Mouse (Mus musculus) heart, embryonic 13.5 days (tissue): ENCODE results near the gene Gm11172. TPM values are rescaled to one million over a fixed set of nuclear protein-coding genes. Genes with fewer than 3 reads are reported as not detected.

Source experiments
- ATAC-seq: fragments of 200-750 bp; cut with Nextera tagmentation; 2 replicates; pipeline ENCODE4 v1.8.0; 2017; ENCODE audit warnings: moderate TSS enrichment; ENCODE audit not compliant: insufficient number of reproducible peaks, low FRiP score, low TSS enrichment; ENCODE audit errors: extremely low read depth
- H3K27ac ChIP-seq: fragments of 300-500 bp; sonication (generic); replicated peaks from 2 replicates; pipeline ENCODE4 v1.5.1; 2015; ENCODE audit warnings: moderate library complexity, mild to moderate bottlenecking, inconsistent platforms
- H3K27me3 ChIP-seq: fragments of 300-500 bp; sonication (generic); replicated peaks from 2 replicates; pipeline ENCODE4 v1.6.1; 2015; ENCODE audit warnings: mild to moderate bottlenecking, inconsistent platforms
- H3K36me3 ChIP-seq: fragments of 300-500 bp; sonication (generic); 2 replicates; pipeline ENCODE4 v1.6.1; 2015; ENCODE audit warnings: mild to moderate bottlenecking, inconsistent platforms
- H3K4me1 ChIP-seq: fragments of 300-500 bp; sonication (generic); 2 replicates; pipeline ENCODE4 v1.6.1; 2015; ENCODE audit warnings: inconsistent platforms
- H3K4me2 ChIP-seq: fragments of 300-500 bp; sonication (generic); 2 replicates; pipeline ENCODE4 v1.6.1; 2015; ENCODE audit warnings: inconsistent platforms, mild to moderate bottlenecking, moderate library complexity
- H3K4me3 ChIP-seq: fragments of 300-500 bp; sonication (generic); 2 replicates; pipeline ENCODE4 v1.5.1; 2015; ENCODE audit warnings: moderate library complexity, mild to moderate bottlenecking, inconsistent platforms
- H3K9ac ChIP-seq: fragments of 300-500 bp; sonication (generic); 2 replicates; pipeline ENCODE4 v1.6.1; 2015; ENCODE audit warnings: inconsistent platforms, mild to moderate bottlenecking, moderate library complexity
- H3K9me3 ChIP-seq: fragments of 300-500 bp; sonication (generic); 2 replicates; pipeline ENCODE4 v1.6.1; 2016; ENCODE audit warnings: inconsistent platforms
- WGBS: fragments of 180-500 bp; shearing (Covaris S2); methylation state at CpG from one replicate; pipeline ENCODE4 v1.1.7; 2015; ENCODE audit warnings: mixed read lengths; 5-methylcytosine and 5-hydroxymethylcytosine counted together
- polyA plus RNA-seq: library from polyadenylated mRNA; unstranded; fragments of >200 nt; fragmentation: Nextera tagmentation; extraction: Ambion mirVana; gene quantifications from 2 replicates; pipeline ENCODE4 v1.2.1, GENCODE M21; 2015

Gm11172 gene
- polyA plus RNA-seq, result not detected in 2 replicates

GRCm38 (mm10) chr16:10812865-10813371 lies at the start of gene Gm11172:
Gene Gm11172, plus strand, starts transcription at chr16:10812915.
- H3K9me3 ChIP-seq, result no peaks in the 10 kb centered on the region
- H3K4me1 ChIP-seq, result peaks cover 30% of the 10 kb centered on the region
- H3K4me2 ChIP-seq, result no peak within 1 kb of the TSS
- peaks cover 5% of the 10 kb centered on the region; the same call in 1 of the 2 replicates for H3K27me3 ChIP-seq
- no peaks in the 10 kb centered on the region for H3K36me3 ChIP-seq
- 67% methylated on average over 2 of the region's 2 CpGs for WGBS
- no peak within 1 kb of the TSS for H3K9ac ChIP-seq
- no peak within 1 kb of the TSS for H3K27ac ChIP-seq
- ATAC-seq, result no peak
- H3K4me3 ChIP-seq, result no peak within 1 kb of the TSS

GRCm38 (mm10) chr16:10763540-10764264 lies 49.0 kb upstream of the Gm11172 start:
- H3K27me3 ChIP-seq, result peaks cover 11% of the 10 kb centered on the region
- 49% methylated on average over 6 of the region's 6 CpGs for WGBS
- H3K9me3 ChIP-seq, result no peaks in the 10 kb centered on the region
- no peak overlapping the region for H3K4me2 ChIP-seq
- H3K36me3 ChIP-seq, result no peaks in the 10 kb centered on the region
- H3K27ac ChIP-seq, result no peak overlapping the region
- no peak overlapping the region for H3K4me3 ChIP-seq
- no peak overlapping the region for H3K9ac ChIP-seq
- ATAC-seq, result no peak
- H3K4me1 ChIP-seq, result peaks cover 6% of the 10 kb centered on the region

- ATAC-seq, result no peak
- Histone ChIP-seq H3K4me3 (no peak overlapping the region), H3K4me1 (peaks cover 8% of the 10 kb centered on the region), H3K4me2 (no peak overlapping the region), H3K27ac (no peak overlapping the region), H3K9me3 (no peaks in the 10 kb centered on the region), H3K9ac (no peak overlapping the region), H3K27me3 (peaks cover 5% of the 10 kb centered on the region), H3K36me3 (no peaks in the 10 kb centered on the region)
- WGBS, result 57% methylated on average over 2 of the region's 2 CpGs
Observed at GRCm38 (mm10) chr16:10764323-10764722, 48.4 kb upstream of the Gm11172 start.

- H3K4me1 ChIP-seq, result peaks cover 21% of the 10 kb centered on the region
- H3K4me2 ChIP-seq, result no peak overlapping the region
- peaks cover 5% of the 10 kb centered on the region for H3K27me3 ChIP-seq
- no peak overlapping the region for H3K9ac ChIP-seq
- no peaks in the 10 kb centered on the region for H3K36me3 ChIP-seq
- ATAC-seq, result no peak
- H3K9me3 ChIP-seq, result no peaks in the 10 kb centered on the region
- H3K27ac ChIP-seq, result no peak overlapping the region
- no peak overlapping the region for H3K4me3 ChIP-seq
- WGBS, result 38% methylated on average over 4 of the region's 4 CpGs
Observed at GRCm38 (mm10) chr16:10767158-10767557, 45.6 kb upstream of the Gm11172 start.

GRCm38 (mm10) chr16:10768821-10769220 lies 43.9 kb upstream of the Gm11172 start:
- Histone ChIP-seq H3K4me1 (peaks cover 21% of the 10 kb centered on the region), H3K27ac (no peak overlapping the region), H3K9ac (no peak overlapping the region), H3K9me3 (no peaks in the 10 kb centered on the region), H3K36me3 (no peaks in the 10 kb centered on the region), H3K4me2 (no peak overlapping the region), H3K27me3 (peaks cover 3% of the 10 kb centered on the region), H3K4me3 (no peak overlapping the region)
- no peak for ATAC-seq
- WGBS, result 56% methylated on average over 9 of the region's 9 CpGs

GRCm38 (mm10) chr16:10769661-10770060 lies 43.1 kb upstream of the Gm11172 start:
- no peak for ATAC-seq
- Histone ChIP-seq H3K27me3 (no peaks in the 10 kb centered on the region; the same call in none of the 2 replicates), H3K27ac (no peak overlapping the region), H3K4me3 (no peak overlapping the region), H3K4me1 (peaks cover 21% of the 10 kb centered on the region), H3K36me3 (no peaks in the 10 kb centered on the region), H3K9me3 (no peaks in the 10 kb centered on the region), H3K4me2 (no peak overlapping the region), H3K9ac (no peak overlapping the region)
- WGBS, result 37% methylated on average over 2 of the region's 2 CpGs

GRCm38 (mm10) chr16:10770531-10771325 lies 42.0 kb upstream of the Gm11172 start:
- 31% methylated on average over 4 of the region's 4 CpGs for WGBS
- Histone ChIP-seq H3K27me3 (no peaks in the 10 kb centered on the region; the same call in none of the 2 replicates), H3K9ac (no peak overlapping the region; the same call in 1 of the 2 replicates), H3K36me3 (no peaks in the 10 kb centered on the region), H3K4me1 (peaks cover 23% of the 10 kb centered on the region), H3K4me3 (no peak overlapping the region), H3K4me2 (no peak overlapping the region), H3K27ac (0 out of 2 replicates have a peak overlapping the region, but pooled peaks have one; percentile 7), H3K9me3 (no peaks in the 10 kb centered on the region)
- no peak for ATAC-seq

GRCm38 (mm10) chr16:10771769-10772510 lies 40.8 kb upstream of the Gm11172 start:
- ATAC-seq, result no peak
- H3K9ac ChIP-seq, result no peak overlapping the region

GRCm38 (mm10) chr16:10773543-10773942 lies 39.2 kb upstream of the Gm11172 start:
- Histone ChIP-seq H3K4me1 (peaks cover 48% of the 10 kb centered on the region), H3K9me3 (no peaks in the 10 kb centered on the region), H3K4me3 (no peak overlapping the region), H3K27me3 (no peaks in the 10 kb centered on the region; the same call in 1 of the 2 replicates), H3K4me2 (no peak overlapping the region), H3K9ac (no peak overlapping the region), H3K36me3 (no peaks in the 10 kb centered on the region), H3K27ac (no peak overlapping the region)
- ATAC-seq, result no peak
- WGBS, result 82% methylated on average over 8 of the region's 8 CpGs

More at GRCm38 (mm10) chr16:10771769-10772510, 40.8 kb upstream of the Gm11172 start:
- H3K4me3 ChIP-seq, result no peak overlapping the region
- no peak overlapping the region for H3K4me2 ChIP-seq
- no peaks in the 10 kb centered on the region for H3K36me3 ChIP-seq
- H3K27ac ChIP-seq, result no peak overlapping the region
- 60% methylated on average over 19 of the region's 19 CpGs for WGBS
- H3K4me1 ChIP-seq, result peaks cover 32% of the 10 kb centered on the region
- no peaks in the 10 kb centered on the region; the same call in none of the 2 replicates for H3K27me3 ChIP-seq
- H3K9me3 ChIP-seq, result no peaks in the 10 kb centered on the region

- Histone ChIP-seq H3K27me3 (no peaks in the 10 kb centered on the region), H3K27ac (no peak overlapping the region), H3K4me3 (no peak overlapping the region), H3K36me3 (no peaks in the 10 kb centered on the region), H3K9me3 (no peaks in the 10 kb centered on the region), H3K4me2 (no peak overlapping the region), H3K4me1 (peaks cover 47% of the 10 kb centered on the region), H3K9ac (no peak overlapping the region)
- WGBS, result 36% methylated on average over 4 of the region's 4 CpGs
- ATAC-seq, result no peak
Observed at GRCm38 (mm10) chr16:10774726-10775125, 38.0 kb upstream of the Gm11172 start.

GRCm38 (mm10) chr16:10776322-10776721 lies 36.4 kb upstream of the Gm11172 start:
- H3K4me2 ChIP-seq, result no peak overlapping the region
- ATAC-seq, result no peak
- WGBS, result 33% methylated on average over 7 of the region's 7 CpGs
- H3K27me3 ChIP-seq, result no peaks in the 10 kb centered on the region
- H3K9ac ChIP-seq, result no peak overlapping the region
- peaks cover 48% of the 10 kb centered on the region for H3K4me1 ChIP-seq
- no peaks in the 10 kb centered on the region for H3K9me3 ChIP-seq
- no peaks in the 10 kb centered on the region for H3K36me3 ChIP-seq
- no peak overlapping the region for H3K27ac ChIP-seq
- no peak overlapping the region for H3K4me3 ChIP-seq
